Mouse (Mus musculus) erythroblast, embryonic 14.5 days (primary cell): Measurements from ENCODE around the gene Artn. TPM values are rescaled to one million over a fixed set of nuclear protein-coding genes. Genes with fewer than 3 reads are reported as not detected.

Experiments used
- H3K27me3 ChIP-seq: 2 replicates; pipeline ENCODE4 v1.6.1; 2012; ENCODE audit warnings: inconsistent platforms; ENCODE audit not compliant: control insufficient read depth
- H3K36me3 ChIP-seq: 2 replicates; pipeline ENCODE4 v1.6.1; 2012; ENCODE audit warnings: mild to moderate bottlenecking, inconsistent platforms; ENCODE audit not compliant: control insufficient read depth
- H3K4me1 ChIP-seq: 2 replicates; pipeline ENCODE4 v1.6.1; 2012; ENCODE audit warnings: inconsistent platforms; ENCODE audit not compliant: control insufficient read depth
- H3K4me3 ChIP-seq: replicated peaks from 2 replicates; pipeline ENCODE3; 2012; ENCODE audit warnings: moderate library complexity, mild to moderate bottlenecking, inconsistent platforms
- H3K9me3 ChIP-seq: 2 replicates; pipeline ENCODE4 v1.6.1; 2012; ENCODE audit warnings: low read length, inconsistent platforms, mixed read lengths; ENCODE audit not compliant: control insufficient read depth
- GATA1 ChIP-seq: IDR thresholded peaks from 2 replicates; pipeline ENCODE4 v1.6.1; 2012; ENCODE audit warnings: low read length, inconsistent platforms, mixed read lengths
- TAL1 ChIP-seq: IDR thresholded peaks from 3 replicates; pipeline ENCODE4 v1.6.1; 2012; ENCODE audit warnings: low read length, inconsistent platforms, mixed read lengths
- polyA plus RNA-seq: library from polyadenylated mRNA; stranded (reverse); fragments of >175 nt; gene quantifications from 2 replicates; pipeline ENCODE4 v1.2.3, GENCODE M21; 2012

The Artn gene
- 4.5 and 4.9 TPM in 2 replicates for polyA plus RNA-seq

- peaks cover 31% of the 10 kb centered on the region for H3K36me3 ChIP-seq
- no peak for TF ChIP-seq TAL1
- no peak for TF ChIP-seq GATA1
- H3K4me1 ChIP-seq = peaks cover 58% of the 10 kb centered on the region
- H3K4me3 ChIP-seq = peak within 1 kb of the TSS; percentile 75
- H3K9me3 ChIP-seq = peaks cover 29% of the 10 kb centered on the region
- H3K27me3 ChIP-seq = peaks cover 73% of the 10 kb centered on the region
Observed at GRCm38 (mm10) chr4:117929391-117929881, at the start of gene Artn. TSS of gene Artn (minus strand) at chr4:117929763.

GRCm38 (mm10) chr4:117979181-117979580, 49.6 kb upstream of the Artn start:
- Histone ChIP-seq H3K36me3 (no peaks in the 10 kb centered on the region), H3K4me1 (peaks cover 6% of the 10 kb centered on the region), H3K9me3 (no peaks in the 10 kb centered on the region), H3K4me3 (no peak overlapping the region), H3K27me3 (no peaks in the 10 kb centered on the region)
- no peak for TF ChIP-seq TAL1
- no peak for TF ChIP-seq GATA1

- no peak overlapping the region for H3K4me3 ChIP-seq
- H3K4me1 ChIP-seq = peaks cover 6% of the 10 kb centered on the region
- TF ChIP-seq TAL1 = no peak
- no peak for TF ChIP-seq GATA1
- no peaks in the 10 kb centered on the region for H3K9me3 ChIP-seq
- H3K36me3 ChIP-seq = no peaks in the 10 kb centered on the region
- no peaks in the 10 kb centered on the region for H3K27me3 ChIP-seq
Observed at GRCm38 (mm10) chr4:117978282-117978681, 48.7 kb upstream of the Artn start.

DNA sequence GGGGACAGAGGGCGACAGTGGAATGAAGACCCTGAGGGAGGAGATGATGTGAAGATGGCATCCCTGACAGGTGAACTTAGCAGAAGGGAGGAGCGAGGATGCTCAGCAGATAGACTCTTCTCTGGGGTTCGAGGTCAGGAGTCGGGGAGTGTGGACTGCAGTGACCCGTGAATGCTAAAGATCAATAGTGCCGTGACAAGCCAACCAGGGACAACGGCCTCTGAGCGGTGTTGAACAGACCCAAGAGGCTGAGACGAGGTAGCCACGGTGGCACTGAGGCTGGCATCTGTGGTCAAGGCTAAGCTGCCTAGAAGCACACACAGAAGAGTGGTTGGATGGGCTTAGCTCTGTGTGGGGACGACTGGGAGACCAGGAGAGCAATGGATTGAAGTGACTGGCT, 48.3 kb upstream of the Artn start:
- Histone ChIP-seq H3K36me3 (no peaks in the 10 kb centered on the region), H3K4me1 (peaks cover 7% of the 10 kb centered on the region), H3K27me3 (no peaks in the 10 kb centered on the region), H3K4me3 (no peak overlapping the region), H3K9me3 (no peaks in the 10 kb centered on the region)
- TF ChIP-seq GATA1 (no peak), TAL1 (no peak)

- no peak for TF ChIP-seq GATA1
- TF ChIP-seq TAL1 = no peak
- H3K4me1 ChIP-seq = peaks cover 7% of the 10 kb centered on the region
Observed at GRCm38 (mm10) chr4:117977371-117977770, 47.8 kb upstream of the Artn start.

GRCm38 (mm10) chr4:117975820-117976219, 46.3 kb upstream of the Artn start:
- H3K4me1 ChIP-seq = peaks cover 7% of the 10 kb centered on the region
- TF ChIP-seq GATA1 (no peak), TAL1 (no peak)
- H3K9me3 ChIP-seq = no peaks in the 10 kb centered on the region
- H3K36me3 ChIP-seq = no peaks in the 10 kb centered on the region
- no peak overlapping the region for H3K4me3 ChIP-seq
- no peaks in the 10 kb centered on the region for H3K27me3 ChIP-seq

More at GRCm38 (mm10) chr4:117977371-117977770, 47.8 kb upstream of the Artn start:
- Histone ChIP-seq H3K9me3 (no peaks in the 10 kb centered on the region), H3K36me3 (no peaks in the 10 kb centered on the region), H3K4me3 (no peak overlapping the region), H3K27me3 (no peaks in the 10 kb centered on the region)

- no peaks in the 10 kb centered on the region for H3K9me3 ChIP-seq
- peaks cover 2% of the 10 kb centered on the region for H3K4me1 ChIP-seq
- TF ChIP-seq GATA1 = no peak
- TF ChIP-seq TAL1 = no peak
- no peaks in the 10 kb centered on the region for H3K36me3 ChIP-seq
- H3K27me3 ChIP-seq = no peaks in the 10 kb centered on the region
- no peak overlapping the region for H3K4me3 ChIP-seq
Observed at GRCm38 (mm10) chr4:117974719-117975118, 45.2 kb upstream of the Artn start.

DNA sequence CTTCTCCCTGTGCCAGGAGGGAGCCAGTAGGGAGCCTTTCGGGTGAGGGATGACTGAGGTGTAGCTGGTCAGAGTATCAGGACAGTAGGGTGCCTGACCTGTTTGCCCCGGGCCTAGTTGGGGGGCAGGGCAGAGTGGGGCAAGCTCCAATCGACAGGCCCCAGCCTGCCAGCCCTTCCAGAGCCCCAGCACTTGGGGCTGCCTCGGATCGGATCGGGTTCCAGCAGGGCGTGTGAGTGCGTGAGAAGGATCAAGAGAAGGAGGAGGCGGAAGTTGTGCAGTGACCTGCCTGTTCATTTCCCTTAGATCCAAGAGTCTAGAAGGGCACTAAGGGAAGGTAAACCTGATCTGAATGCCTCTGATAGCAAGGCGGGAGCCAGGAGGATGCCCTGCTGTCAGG, 43.4 kb upstream of the Artn start:
- Histone ChIP-seq H3K27me3 (no peaks in the 10 kb centered on the region), H3K9me3 (no peaks in the 10 kb centered on the region), H3K4me3 (no peak overlapping the region), H3K36me3 (no peaks in the 10 kb centered on the region), H3K4me1 (peaks cover 4% of the 10 kb centered on the region)
- TF ChIP-seq TAL1 = no peak
- TF ChIP-seq GATA1 = no peak

GRCm38 (mm10) chr4:117964346-117965025, 34.9 kb upstream of the Artn start:
- Histone ChIP-seq H3K27me3 (no peaks in the 10 kb centered on the region), H3K36me3 (peaks cover 10% of the 10 kb centered on the region), H3K4me3 (no peak overlapping the region), H3K9me3 (no peaks in the 10 kb centered on the region), H3K4me1 (peaks cover under 1% of the 10 kb centered on the region; the same call in 1 of the 2 replicates)
- no peak for TF ChIP-seq TAL1
- TF ChIP-seq GATA1 = no peak
